Mouse (Mus musculus) neutrophil, adult 5-6 weeks (primary cell): ENCODE results near the gene Trip13. TPM values are rescaled to one million over a fixed set of nuclear protein-coding genes. Genes with fewer than 3 reads are reported as not detected.

Experiments
- ATAC-seq: fragments of 151-379, 151-347 bp; 2 replicates; pipeline ENCODE4 v1.8.0; 2017; ENCODE audit warnings: mild to moderate bottlenecking, moderate TSS enrichment; ENCODE audit not compliant: insufficient number of reproducible peaks, poor library complexity, low FRiP score, severe bottlenecking; ENCODE audit errors: extremely low read depth
- total RNA-seq: library from RNA; stranded (forward); fragments of 200-1000 nt; gene quantifications from 2 replicates; pipeline ENCODE4 v1.2.3, GENCODE M21; 2017

Trip13 gene
- total RNA-seq, 1 experiment from 2014 or later = 1.4 TPM

DNA sequence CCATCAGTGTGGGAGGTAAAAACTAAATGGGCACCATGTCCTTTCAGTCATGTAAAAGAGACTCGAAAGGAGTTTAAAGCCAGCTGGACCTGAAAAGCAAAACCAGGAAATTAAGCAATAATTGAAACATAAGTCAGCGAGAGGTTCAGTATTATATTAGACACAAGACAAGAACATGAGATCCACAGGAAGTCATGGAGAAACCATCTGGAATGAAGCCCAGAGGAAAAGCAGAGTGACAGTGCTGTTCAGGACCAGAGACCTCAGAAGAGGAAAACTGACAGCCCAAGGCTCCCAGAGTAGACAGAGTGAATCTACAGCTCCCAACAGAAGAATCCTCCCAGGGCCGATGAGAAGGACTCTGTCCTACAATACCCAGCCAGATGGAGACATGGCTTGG, 40.0 kb downstream of the Trip13 start:
- ATAC-seq = no peak

GRCm38 (mm10) chr13:73892493-73893178, 44.9 kb downstream of the Trip13 start:
- ATAC-seq = no peak

DNA sequence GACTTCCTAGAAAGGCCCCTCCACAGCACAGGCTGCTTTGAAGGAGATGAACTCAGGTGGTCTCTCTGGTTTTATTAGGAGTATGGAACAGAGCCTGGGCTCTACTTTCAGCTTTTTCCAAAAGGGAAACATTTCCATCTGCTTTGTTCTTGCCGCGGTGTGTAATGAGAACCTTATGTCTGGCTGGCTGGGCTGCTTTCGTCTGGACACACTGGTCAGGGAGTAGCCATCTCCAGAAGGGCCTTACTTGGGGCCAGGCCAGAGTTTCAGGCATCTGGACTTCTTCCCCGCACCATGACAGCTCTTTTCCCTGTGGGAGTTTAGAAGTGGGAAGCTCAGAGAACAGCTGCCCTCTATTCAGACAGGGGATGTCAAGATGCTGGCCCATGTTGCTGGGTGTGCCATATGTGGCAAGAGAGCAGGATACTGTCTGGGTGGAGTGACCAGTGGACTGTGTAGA, 50.1 kb downstream of the Trip13 start:
- ATAC-seq = no peak

DNA sequence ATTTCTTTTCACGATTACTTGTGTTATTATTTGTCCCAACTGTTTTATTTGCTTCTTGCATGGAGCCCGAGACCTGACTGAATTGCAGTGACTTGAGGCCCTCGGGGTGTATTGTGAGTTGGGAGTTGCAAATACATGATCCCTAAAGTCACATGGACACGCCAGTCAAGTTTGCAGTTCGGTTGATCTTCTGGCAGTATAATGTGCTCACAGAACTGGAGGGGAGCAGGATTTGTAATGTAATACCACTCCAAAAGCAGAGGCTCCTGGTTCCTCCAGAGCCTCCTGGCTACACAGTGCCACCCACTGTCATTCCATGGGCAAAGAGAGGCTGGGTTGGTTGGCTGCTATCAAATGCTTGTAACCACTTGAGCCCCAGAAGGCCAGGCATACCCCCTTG, 51.0 kb downstream of the Trip13 start:
- ATAC-seq = no peak

GRCm38 (mm10) chr13:73886066-73886465, 51.5 kb downstream of the Trip13 start:
- no peak for ATAC-seq

DNA sequence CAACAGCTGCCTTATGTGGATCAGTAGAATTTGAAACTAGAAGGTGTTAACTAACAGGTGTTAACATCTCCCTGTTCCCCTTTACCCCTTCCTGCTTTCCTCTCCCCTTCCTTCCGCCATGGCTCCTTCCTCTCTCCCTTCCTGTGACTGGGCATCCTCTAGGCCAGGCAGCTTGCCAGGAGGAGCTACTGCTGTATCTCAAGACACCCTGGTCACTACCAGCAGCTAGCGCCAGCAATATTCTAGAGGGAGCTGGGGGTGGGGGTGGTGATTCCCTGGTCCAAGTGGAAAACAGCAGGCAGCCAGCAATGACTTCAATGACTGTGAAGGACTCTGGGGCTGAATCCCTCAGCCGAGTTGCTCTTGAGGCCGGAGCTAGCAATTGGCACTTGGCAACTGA, 51.9 kb downstream of the Trip13 start:
- ATAC-seq = no peak

GRCm38 (mm10) chr13:73881347-73881746, 56.2 kb downstream of the Trip13 start:
- no peak for ATAC-seq

DNA sequence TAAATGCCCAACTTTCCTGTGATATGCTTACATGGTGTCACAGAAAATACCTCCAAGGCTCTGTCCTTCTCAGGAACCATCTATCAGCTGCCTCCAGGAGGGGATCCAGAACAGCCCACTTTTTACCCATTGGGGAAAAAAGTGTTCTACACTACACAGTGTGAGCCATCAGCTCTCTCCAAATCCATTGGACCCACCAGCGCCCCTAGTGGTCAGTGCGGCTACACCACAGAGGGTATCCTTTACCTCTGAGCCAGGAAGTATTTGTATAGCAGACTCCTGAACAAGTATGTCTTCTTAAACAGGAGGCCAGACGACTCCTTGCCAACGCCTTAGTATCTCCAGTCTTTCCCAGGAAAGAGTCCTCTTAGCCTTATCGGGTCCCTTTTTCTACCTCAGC, 57.8 kb downstream of the Trip13 start:
- no peak for ATAC-seq

- no peak for ATAC-seq
These were observed 65.4 kb downstream of the Trip13 start for GRCm38 (mm10) chr13:73872159-73872558.

Other genes with a start within 250 kb of the Trip13 start
- gene Slc6a19, start 232.9 kb downstream of the Trip13 start, total RNA-seq = 3.1 and 3.3 TPM in 2 replicates
- 29.8 and 46.2 TPM in 2 replicates for gene Slc12a7, start 204.7 kb downstream of the Trip13 start, total RNA-seq
- 0.25 TPM in 1 of 2 replicates, not detected in the other for gene Nkd2, start 90.2 kb downstream of the Trip13 start, total RNA-seq
- gene Brd9, start within 50 bp of the Trip13 start, total RNA-seq = 120 and 136 TPM in 2 replicates
- not detected in 2 replicates for gene Zdhhc11, start 26.1 kb upstream of the Trip13 start, total RNA-seq
- 1.7 and 5.2 TPM in 2 replicates for gene Tppp, start 71.6 kb upstream of the Trip13 start, total RNA-seq
- gene Cep72, start 124.5 kb upstream of the Trip13 start, total RNA-seq = 8.1 and 9.6 TPM in 2 replicates
- not detected in 2 replicates for gene Slc9a3, start 183.7 kb upstream of the Trip13 start, total RNA-seq